Mouse (Mus musculus) embryonic facial prominence, embryonic 11.5 days (tissue): ENCODE data around the gene Rnase1. TPM values are rescaled to one million over a fixed set of nuclear protein-coding genes. Genes with fewer than 3 reads are reported as not detected.
"Not testable (repeated sequence)": the region's sequence is repeated elsewhere in the genome, so short reads cannot be mapped to it uniquely, and the experiment has no call there.

Experiments
- ATAC-seq: fragments of 200-750 bp; cut with Nextera tagmentation; replicated peaks from 2 replicates; pipeline ENCODE4 v1.8.0; 2017; ENCODE audit warnings: low read depth; ENCODE audit not compliant: insufficient number of reproducible peaks, low FRiP score, low TSS enrichment
- DNase-seq: peaks from one replicate; pipeline ENCODE4 v3.0.0-alpha.2; 2015; ENCODE audit warnings: low spot score
- H3K27ac ChIP-seq: fragments of 300-500 bp; sonication (generic); replicated peaks from 2 replicates; pipeline ENCODE4 v1.5.1; 2014; ENCODE audit warnings: mild to moderate bottlenecking, low read depth, low read length, control low read depth
- H3K27me3 ChIP-seq: fragments of 300-500 bp; sonication (generic); 2 replicates; pipeline ENCODE4 v1.6.1; 2014; ENCODE audit warnings: mild to moderate bottlenecking, low read length, moderate library complexity, mixed read lengths; ENCODE audit not compliant: control insufficient read depth, insufficient read depth
- H3K36me3 ChIP-seq: fragments of 300-500 bp; sonication (generic); replicated peaks from 2 replicates; pipeline ENCODE4 v1.6.1; 2014; ENCODE audit warnings: low read depth, mild to moderate bottlenecking, low read length, moderate library complexity, mixed read lengths; ENCODE audit not compliant: control insufficient read depth, insufficient read depth
- H3K4me1 ChIP-seq: fragments of 300-500 bp; sonication (generic); 2 replicates; pipeline ENCODE4 v1.6.1; 2014; ENCODE audit warnings: low read length, mixed read lengths; ENCODE audit not compliant: control insufficient read depth, insufficient read depth
- H3K4me2 ChIP-seq: fragments of 300-500 bp; sonication (generic); 2 replicates; pipeline ENCODE4 v1.6.1; 2014; ENCODE audit warnings: low read depth, mild to moderate bottlenecking, control low read depth, low read length, moderate library complexity
- H3K4me3 ChIP-seq: fragments of 300-500 bp; sonication (generic); 2 replicates; pipeline ENCODE4 v1.5.1; 2014; ENCODE audit warnings: low read depth, low read length, control low read depth
- H3K9ac ChIP-seq: fragments of 300-500 bp; sonication (generic); replicated peaks from 2 replicates; pipeline ENCODE4 v1.6.1; 2014; ENCODE audit warnings: mild to moderate bottlenecking, control low read depth, low read length
- H3K9me3 ChIP-seq: fragments of 300-500 bp; sonication (generic); replicated peaks from 2 replicates; pipeline ENCODE4 v1.6.1; 2016; ENCODE audit warnings: mild to moderate bottlenecking, low read length, inconsistent platforms, mixed read lengths; ENCODE audit not compliant: control insufficient read depth
- WGBS: fragments of 180-500 bp; shearing (Covaris S2); extraction: QIAGEN DNeasy Blood & Tissue Kit; methylation state at CpG from one replicate; pipeline ENCODE4 v1.1.7; 2014; 5-methylcytosine and 5-hydroxymethylcytosine counted together
- polyA plus RNA-seq: library from polyadenylated mRNA; unstranded; fragments of >200 nt; fragmentation: Nextera tagmentation; extraction: Ambion mirVana; gene quantifications from 2 replicates; pipeline ENCODE4 v1.2.1, GENCODE M21; 2014

Gene Rnase1
- polyA plus RNA-seq, 1 experiment from 2014 or later: not detected

DNA sequence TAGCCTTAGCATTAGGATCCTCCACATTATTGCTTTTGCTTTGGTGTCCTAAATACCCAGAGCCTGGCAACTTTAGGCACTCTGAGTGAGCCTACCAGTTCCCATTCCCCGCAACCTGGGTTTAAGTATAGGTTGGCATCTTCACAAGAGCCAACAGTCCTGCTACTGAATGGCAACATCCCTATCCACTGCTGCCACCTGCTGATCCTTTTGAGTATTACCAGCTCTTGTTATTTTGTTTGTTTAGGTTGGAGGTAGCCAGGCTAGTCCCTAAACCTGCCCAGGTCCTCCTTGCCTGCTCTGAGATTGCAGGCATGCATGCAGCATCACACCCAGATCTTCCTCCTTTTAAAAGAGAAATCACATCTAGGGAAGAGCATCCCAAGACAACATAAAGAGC is 48.3 kb downstream of the Rnase1 start:
- ATAC-seq, H3K9ac ChIP-seq, H3K4me2 ChIP-seq, H3K27me3 ChIP-seq, H3K27ac ChIP-seq, H3K4me1 ChIP-seq, H3K4me3 ChIP-seq, H3K36me3 ChIP-seq, H3K9me3 ChIP-seq: not testable (repeated sequence)
- DNase-seq: peak; percentile 63
- WGBS: 29% methylated on average over 1 of the region's 1 CpGs

DNA sequence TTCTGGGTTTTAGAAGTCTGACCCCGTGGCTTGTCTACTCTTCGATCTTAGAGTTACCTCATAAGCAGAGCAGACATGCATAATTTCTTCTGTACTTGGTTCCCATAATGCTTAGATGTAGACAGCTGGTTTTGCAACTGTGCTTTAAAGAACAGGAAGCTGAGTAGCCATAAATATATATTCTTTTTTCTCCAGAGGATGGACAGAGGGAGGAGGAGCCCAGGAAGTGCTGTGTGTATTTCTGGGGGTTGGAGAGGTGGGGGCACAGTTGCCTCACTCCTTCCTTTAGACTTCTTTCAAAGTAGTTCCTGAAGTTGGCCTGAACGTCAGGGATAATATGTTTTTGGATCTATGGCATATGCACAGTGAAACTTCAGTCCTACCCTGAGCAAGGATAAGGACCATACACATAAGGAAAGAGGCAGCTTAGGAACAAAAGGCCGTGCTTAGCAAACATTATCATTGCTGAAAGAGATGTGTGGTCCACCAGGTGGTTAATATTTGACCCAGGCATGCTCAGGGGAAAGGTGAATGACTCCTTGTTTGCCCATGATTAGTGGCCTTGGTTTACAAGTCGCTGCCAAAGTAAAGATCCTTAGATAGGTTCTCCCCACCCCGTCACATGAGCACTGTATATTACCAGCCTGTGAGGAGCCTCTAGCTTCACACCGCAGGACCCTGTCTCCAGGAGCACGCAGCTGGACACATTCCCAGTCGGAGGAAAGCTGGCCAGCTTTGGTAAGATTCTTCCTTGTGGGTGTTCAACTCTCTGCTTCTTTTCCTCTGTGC is 50.7 kb downstream of the Rnase1 start:
- no peak overlapping the region for H3K4me2 ChIP-seq
- no peak overlapping the region for H3K4me3 ChIP-seq
- H3K4me1 ChIP-seq: no peaks in the 10 kb centered on the region
- DNase-seq: no peak
- H3K9me3 ChIP-seq: no peaks in the 10 kb centered on the region
- H3K27me3 ChIP-seq: no peaks in the 10 kb centered on the region
- H3K36me3 ChIP-seq: no peaks in the 10 kb centered on the region
- ATAC-seq: no peak
- H3K27ac ChIP-seq: no peak overlapping the region
- no peak overlapping the region for H3K9ac ChIP-seq
- WGBS: 71% methylated on average over 9 of the region's 9 CpGs

Other genes with a start within 250 kb of the Rnase1 start
- 0.15 TPM in 1 of 2 replicates, not detected in the other for gene Klhl33, start 249.3 kb downstream of the Rnase1 start, polyA plus RNA-seq
- 188 and 208 TPM in 2 replicates for gene Osgep, start 221.9 kb downstream of the Rnase1 start, polyA plus RNA-seq
- gene Apex1, start 221.8 kb downstream of the Rnase1 start, polyA plus RNA-seq: 471 and 486 TPM in 2 replicates
- 49.1 and 52.4 TPM in 2 replicates for gene Pip4p1, start 215.9 kb downstream of the Rnase1 start, polyA plus RNA-seq
- 72.0 and 72.8 TPM in 2 replicates for gene Pnp, start 215.7 kb downstream of the Rnase1 start, polyA plus RNA-seq
- gene Gm49342, start 202.3 kb downstream of the Rnase1 start, polyA plus RNA-seq: not detected in 2 replicates
- gene Pnp2, start 190.8 kb downstream of the Rnase1 start, polyA plus RNA-seq: 0.36 and 0.47 TPM in 2 replicates
- 0.13 TPM in 1 of 2 replicates, not detected in the other for gene Rnase10, start 139.0 kb downstream of the Rnase1 start, polyA plus RNA-seq
- gene Rnase9, start 104.9 kb downstream of the Rnase1 start, polyA plus RNA-seq: not detected in 2 replicates
- gene Rnase11, start 96.6 kb downstream of the Rnase1 start, polyA plus RNA-seq: not detected in 2 replicates
- gene Rnase12, start 89.1 kb downstream of the Rnase1 start, polyA plus RNA-seq: not detected in 2 replicates
- gene Olfr750, start 72.3 kb downstream of the Rnase1 start, polyA plus RNA-seq: not detected in 2 replicates
- gene Rnase4, start 55.7 kb downstream of the Rnase1 start, polyA plus RNA-seq: 14.4 and 14.7 TPM in 2 replicates
- 2.2 and 2.6 TPM in 2 replicates for gene Ang, start 55.6 kb downstream of the Rnase1 start, polyA plus RNA-seq
- not detected in 2 replicates for gene Eddm3b, start 32.4 kb downstream of the Rnase1 start, polyA plus RNA-seq
- gene Rnase6, start 22.9 kb downstream of the Rnase1 start, polyA plus RNA-seq: not detected in 2 replicates
- not detected in 2 replicates for gene Rnase2b, start 15.5 kb upstream of the Rnase1 start, polyA plus RNA-seq
- gene Ang2, start 52.4 kb upstream of the Rnase1 start, polyA plus RNA-seq: not detected in 2 replicates
- gene Ear14, start 56.6 kb upstream of the Rnase1 start, polyA plus RNA-seq: not detected in 2 replicates
- gene Rnase2a, start 109.3 kb upstream of the Rnase1 start, polyA plus RNA-seq: not detected in 2 replicates
- not detected in 2 replicates for gene Gm7247, start 215.0 kb upstream of the Rnase1 start, polyA plus RNA-seq